Mouse (Mus musculus) embryonic stem cell, embryonic (primary cell): ENCODE measurements at regions not wholly inside any gene's neighbourhood (a gene's known extent, or its start where the extent isn't known, plus 50 kb on each side); places are given as distances from the start of the nearest gene placed in this dataset.

Experiments used
- CTCF ChIA-PET, 4 experiments: fragments of 300-600 bp in 2 of 4; fragments of 350-600 bp in 2 of 4; sonication (Branson Sonifier 250); formaldehyde crosslinking; loops; one replicate each; lab custom pipeline; 2022; ENCODE audit warnings: inconsistent platforms in 2 of 4; lab: Charles Lee
- POLR2A ChIA-PET, 4 experiments: fragments of 300-600 bp in 2 of 4; fragments of 350-600 bp in 2 of 4; sonication (Branson Sonifier 250); formaldehyde crosslinking; loops; one replicate each; lab custom pipeline; 2022; ENCODE audit warnings: antibody characterized with exemption in 4 of 4, inconsistent platforms in 1 of 4; lab: Charles Lee

DNA sequence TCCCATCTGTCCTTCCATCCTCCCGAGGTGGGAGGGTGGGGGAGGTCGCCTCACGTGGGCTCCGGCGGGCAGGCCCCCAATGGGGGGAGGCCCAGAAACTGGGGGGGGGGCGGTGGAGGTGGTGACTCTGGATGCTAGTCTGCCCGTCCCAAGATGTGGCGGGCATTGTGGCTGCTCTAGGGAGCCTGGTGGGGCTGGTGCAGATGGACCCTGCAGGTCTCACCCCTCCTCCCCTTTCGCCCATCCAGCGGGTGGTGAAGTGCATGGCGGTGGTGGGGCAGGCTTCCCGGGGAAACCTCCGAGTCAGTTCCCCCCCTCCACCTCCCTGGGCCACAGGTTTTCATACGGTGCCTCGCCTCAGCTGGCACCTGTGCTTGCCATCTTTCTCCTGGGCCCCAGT, 88.6 kb downstream of the Inhba start:
- CTCF ChIA-PET, result interaction anchor here in 1 of 4 experiments (1.4 kb wide), 1 partner anchor 80 kb away, joined by 4 read pairs; no protein-coding TSS in a partner anchor
- POLR2A ChIA-PET, result no interaction called here

GRCm38 (mm10) chr13:16114837-16115236, 103.2 kb downstream of the Inhba start:
- POLR2A ChIA-PET, result no interaction called here
- CTCF ChIA-PET, result no interaction called here

GRCm38 (mm10) chr13:16146686-16147085, 135.0 kb downstream of the Inhba start:
- CTCF ChIA-PET, result no interaction called here
- POLR2A ChIA-PET, result no interaction called here

DNA sequence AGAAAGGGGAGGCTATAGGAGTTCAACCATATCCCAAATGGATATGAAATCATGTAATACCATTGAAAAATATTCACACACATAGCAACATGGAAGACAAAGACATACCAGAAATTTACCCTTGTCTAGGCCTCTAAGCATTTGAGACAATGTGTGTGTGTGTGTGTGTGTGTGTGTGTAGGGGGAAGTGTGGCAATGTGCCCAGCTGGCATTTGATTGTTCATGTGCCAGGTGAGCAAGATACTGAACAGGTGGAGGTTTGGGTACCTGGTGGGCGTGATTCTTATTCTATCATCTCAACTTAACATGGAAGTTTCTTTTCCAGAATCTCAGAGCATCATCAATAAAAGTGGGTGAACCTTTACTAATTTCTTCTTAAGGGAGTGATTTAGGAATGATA, 143.3 kb downstream of the Inhba start:
- POLR2A ChIA-PET, result no interaction called here
- CTCF ChIA-PET, result no interaction called here

DNA sequence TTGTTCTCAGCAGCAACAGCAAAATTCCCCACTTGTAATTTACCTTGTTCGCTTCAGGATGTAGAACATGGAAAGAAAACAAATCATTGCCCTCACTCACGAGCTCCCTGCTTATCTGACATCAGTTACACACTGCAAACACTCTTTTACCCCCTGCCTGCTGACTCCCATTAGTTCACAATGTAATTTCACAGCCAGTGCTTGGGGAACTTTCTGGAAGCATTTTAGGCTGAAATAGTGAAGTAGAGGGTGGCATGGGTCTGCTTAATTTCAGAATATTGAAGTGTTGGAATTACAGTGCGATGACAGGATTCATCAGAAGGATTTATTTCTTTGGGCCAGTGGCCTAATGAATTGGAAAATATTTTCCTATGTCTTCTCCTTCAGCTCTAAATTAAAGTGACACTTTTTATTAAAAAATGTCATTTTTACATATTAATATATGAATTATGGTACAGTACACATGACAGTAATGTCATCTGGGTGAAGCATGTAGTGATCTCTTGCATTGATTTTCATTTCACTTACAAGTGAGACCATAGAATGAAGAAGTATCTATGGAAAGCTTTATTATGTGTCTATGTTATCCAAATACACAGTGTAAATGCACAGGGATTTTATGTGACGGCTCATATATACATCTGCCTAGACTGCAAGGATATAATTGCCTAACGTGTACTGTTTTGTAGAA, 153.7 kb downstream of the Inhba start:
- CTCF ChIA-PET, result no interaction called here
- POLR2A ChIA-PET, result no interaction called here

DNA sequence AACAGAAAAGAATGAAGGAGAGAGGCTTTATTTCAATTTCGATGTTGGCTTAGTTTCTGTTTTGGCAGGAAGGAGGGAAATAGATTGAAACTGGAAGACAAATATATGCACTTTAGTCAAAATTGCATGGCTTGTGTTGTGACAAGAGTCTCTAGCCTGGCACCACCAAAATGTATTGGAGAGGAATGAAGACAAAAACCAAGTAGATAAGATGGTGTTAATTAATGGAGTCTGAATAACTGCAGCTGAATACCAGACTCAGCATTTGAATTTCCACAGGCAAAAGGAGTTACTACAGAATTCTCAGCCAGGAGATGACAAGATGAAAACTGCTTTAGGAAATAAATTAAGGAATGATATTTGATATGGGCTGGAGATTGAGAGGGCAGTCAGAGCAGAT, 185.0 kb downstream of the Inhba start:
- CTCF ChIA-PET, result no interaction called here
- POLR2A ChIA-PET, result no interaction called here

DNA sequence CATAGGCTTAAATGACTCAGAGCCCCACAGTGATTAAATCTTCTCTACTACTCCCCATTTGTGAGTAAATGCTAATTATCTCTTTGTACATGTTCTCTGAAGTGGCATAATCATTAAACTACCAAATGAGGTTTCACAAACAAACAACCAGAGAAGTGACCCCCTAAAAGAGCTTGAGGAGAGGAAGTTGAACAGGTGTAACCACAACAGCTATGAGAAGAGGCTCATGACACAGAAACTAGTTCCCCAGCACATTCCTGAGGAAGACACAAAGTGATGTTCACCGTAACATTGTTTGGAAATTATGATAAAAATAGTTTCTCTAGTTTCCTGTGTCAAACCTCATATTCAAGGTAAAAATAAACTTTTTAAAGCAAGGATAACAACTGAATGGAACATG, 188.4 kb downstream of the Inhba start:
- POLR2A ChIA-PET, result no interaction called here

GRCm38 (mm10) chr13:16203147-16203546, 191.5 kb downstream of the Inhba start:
- CTCF ChIA-PET, result no interaction called here

More for the DNA sequence above, 188.4 kb downstream of the Inhba start:
- CTCF ChIA-PET, result interaction anchor here in 1 of 4 experiments (0.6 kb wide), 1 partner anchor 718 kb away, joined by 3 read pairs; no protein-coding TSS in a partner anchor

GRCm38 (mm10) chr13:16204097-16204496, 192.4 kb downstream of the Inhba start:
- ChIA-PET POLR2A (no interaction called here), CTCF (no interaction called here)

More at GRCm38 (mm10) chr13:16203147-16203546, 191.5 kb downstream of the Inhba start:
- POLR2A ChIA-PET, result interaction anchor here in 1 of 4 experiments (0.6 kb wide), 1 partner anchor 322 kb away, joined by 3 read pairs; no protein-coding TSS in a partner anchor

- CTCF ChIA-PET, result no interaction called here
- POLR2A ChIA-PET, result no interaction called here
Measured at GRCm38 (mm10) chr13:16211482-16211881, 199.8 kb downstream of the Inhba start.

- ChIA-PET POLR2A (no interaction called here), CTCF (interaction anchor here in 1 of 4 experiments (0.6 kb wide), 1 partner anchor 99 kb away, joined by 6 read pairs; no protein-coding TSS in a partner anchor)
Measured at GRCm38 (mm10) chr13:16219877-16220276, 208.2 kb downstream of the Inhba start.

DNA sequence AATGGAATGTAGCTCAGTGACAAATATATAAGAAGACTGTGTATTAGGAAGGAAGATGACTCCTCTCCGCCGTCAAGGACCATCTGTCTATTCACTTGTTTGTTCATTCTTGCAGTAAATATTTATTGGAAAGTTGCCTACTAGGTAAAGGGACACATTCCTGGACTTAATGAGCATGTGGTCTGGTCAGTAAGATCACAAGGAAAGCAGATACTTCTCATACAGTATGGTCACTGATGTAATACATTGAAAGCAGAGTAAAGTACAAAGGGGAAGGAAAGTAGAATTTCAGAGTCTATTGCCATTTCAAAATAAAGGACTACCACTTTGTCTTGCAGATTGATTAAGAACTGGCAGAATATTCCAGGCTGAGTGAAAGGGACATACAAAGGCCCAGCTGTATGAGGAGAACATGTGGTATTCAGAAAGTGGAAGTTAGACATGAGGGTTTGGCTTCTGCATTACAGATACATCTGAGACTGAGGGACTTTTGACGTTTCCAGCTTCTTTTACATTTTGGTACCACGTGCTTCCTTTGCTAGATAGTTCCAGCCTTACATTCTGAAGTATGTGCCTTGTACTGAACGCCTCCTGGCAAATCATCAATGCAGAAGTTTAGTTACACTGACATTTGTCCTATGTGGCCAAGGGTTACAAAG, 211.4 kb downstream of the Inhba start:
- ChIA-PET CTCF (no interaction called here), POLR2A (no interaction called here)

GRCm38 (mm10) chr13:16261145-16261544, 249.5 kb downstream of the Inhba start:
- ChIA-PET POLR2A (no interaction called here), CTCF (no interaction called here)

DNA sequence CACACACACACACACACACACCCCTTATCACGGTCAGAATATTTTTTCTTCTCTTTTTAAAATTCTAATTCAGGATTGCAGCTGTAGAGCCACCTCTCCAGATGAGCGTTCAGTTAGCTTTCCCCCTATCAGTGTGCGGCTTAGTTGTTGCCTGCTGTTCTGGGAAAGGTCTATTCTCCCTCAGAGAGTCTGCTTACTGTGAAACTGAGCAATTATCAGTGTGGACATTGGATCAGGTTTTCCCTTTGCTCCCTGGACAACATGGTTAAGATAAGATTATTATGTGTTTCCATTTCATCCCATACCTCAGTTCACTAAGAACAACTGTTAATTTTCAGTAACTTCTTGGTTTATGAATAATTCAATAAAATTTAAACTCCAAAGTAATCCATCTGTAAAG, 268.3 kb downstream of the Inhba start:
- POLR2A ChIA-PET, result no interaction called here
- CTCF ChIA-PET, result no interaction called here

DNA sequence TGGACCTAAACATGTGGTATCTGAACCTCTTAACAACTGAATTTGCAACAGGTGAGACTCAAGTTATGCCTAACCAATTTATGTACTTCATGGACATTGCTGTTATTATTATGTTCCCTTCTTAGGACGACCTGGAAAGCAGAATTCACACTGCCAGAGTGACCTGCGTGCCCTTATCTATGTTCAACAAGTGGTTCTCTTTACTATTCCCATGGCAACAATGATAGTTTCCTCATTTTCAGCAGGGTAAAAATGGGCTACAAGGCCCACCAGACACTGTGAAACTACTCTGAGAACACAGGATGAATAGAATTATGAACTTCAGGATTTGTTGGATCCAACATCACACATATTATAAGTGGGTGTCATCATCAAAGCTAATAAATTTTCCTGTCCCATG, 269.1 kb downstream of the Inhba start:
- CTCF ChIA-PET, result no interaction called here
- POLR2A ChIA-PET, result no interaction called here

DNA sequence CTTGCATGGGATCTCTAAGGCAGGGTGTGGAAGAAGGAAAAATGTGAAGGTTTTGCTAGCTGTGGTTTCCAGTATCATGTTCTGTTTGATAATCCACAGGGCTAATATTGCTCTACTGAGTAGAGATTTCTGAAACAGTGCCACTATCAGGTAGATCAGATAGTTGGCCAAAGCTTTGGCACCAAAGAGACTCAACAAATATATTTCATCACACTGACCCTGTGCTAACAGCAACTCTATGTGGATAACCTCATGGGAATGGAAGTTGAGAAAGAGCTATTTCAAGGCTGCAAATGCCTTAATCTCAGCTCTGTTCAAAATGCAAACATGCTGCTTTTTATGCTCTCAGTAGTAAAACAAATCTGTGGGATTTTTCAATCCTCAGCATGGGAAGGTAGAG, 270.1 kb downstream of the Inhba start:
- ChIA-PET CTCF (no interaction called here), POLR2A (interaction anchor here in 2 of 4 experiments (0.5 kb wide), 3 partner anchors 37 to 1133 kb away, joined by 4 read pairs; no protein-coding TSS in a partner anchor)

DNA sequence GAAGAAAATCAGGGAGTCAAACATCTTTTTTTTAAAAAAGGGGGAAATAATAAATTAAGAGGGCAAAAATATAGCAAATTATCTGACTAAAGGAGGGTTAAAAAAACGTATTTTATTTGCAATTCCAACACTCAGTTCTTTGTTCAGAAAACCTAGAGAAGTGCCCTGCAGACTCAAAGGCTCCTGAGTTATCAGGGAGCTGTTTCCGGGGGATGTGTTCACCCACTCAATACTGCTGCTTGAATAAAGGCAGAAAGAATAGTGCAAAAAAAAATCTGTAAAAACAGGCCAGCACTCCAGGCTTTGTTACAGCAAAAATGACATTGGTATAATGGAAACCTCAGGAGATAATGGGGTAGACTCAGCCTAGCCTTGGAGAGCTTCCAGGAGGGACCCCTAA, 270.6 kb downstream of the Inhba start:
- ChIA-PET CTCF (no interaction called here), POLR2A (interaction anchor here in 1 of 4 experiments (0.5 kb wide), 1 partner anchor 1132 kb away, joined by 4 read pairs; no protein-coding TSS in a partner anchor)

DNA sequence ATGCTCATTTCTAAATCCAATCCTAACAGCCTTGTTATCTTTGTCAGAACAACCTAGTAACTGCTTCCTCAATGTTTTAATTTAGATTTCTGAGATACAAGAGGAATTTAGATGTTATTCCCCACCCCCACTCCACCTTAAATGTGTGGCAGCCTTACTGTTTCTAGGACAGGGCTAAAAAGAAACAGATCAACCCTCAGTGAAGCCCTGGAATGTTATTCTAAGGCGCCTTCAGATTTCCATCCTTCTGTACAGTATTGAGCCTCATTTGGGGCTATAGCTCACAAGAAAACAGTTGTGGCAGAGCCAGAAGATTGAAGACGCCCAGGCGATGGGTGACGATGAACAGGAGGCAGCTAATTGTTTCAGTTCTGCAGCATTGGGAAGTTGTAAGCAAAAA, 271.7 kb downstream of the Inhba start:
- ChIA-PET POLR2A (no interaction called here), CTCF (no interaction called here)

- POLR2A ChIA-PET, result no interaction called here
- CTCF ChIA-PET, result interaction anchor here in 1 of 4 experiments (0.6 kb wide), 1 partner anchor 32 kb away, joined by 3 read pairs; no protein-coding TSS in a partner anchor
Measured at GRCm38 (mm10) chr13:16289633-16290032, 278.0 kb downstream of the Inhba start.

DNA sequence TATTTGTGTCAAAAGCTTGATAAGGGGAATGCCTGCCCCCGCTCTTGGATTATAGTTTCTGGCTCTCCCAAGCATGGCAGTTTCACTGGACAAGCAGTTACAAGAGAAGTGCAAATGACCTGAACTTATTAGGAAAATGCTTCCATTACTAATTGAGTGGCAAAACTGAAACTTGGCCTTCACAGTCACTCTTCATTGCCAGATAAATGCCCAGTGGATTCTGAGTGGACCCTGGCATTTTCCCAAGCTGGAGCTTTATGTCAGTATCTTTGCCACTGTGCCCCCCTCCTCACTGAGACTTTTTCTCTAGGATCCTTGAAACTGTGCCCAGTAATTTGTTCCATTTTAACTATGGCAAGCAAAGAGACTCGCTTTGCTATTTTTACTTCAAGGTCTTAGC, 279.1 kb downstream of the Inhba start:
- CTCF ChIA-PET, result no interaction called here
- POLR2A ChIA-PET, result no interaction called here
